Mouse (Mus musculus): Measurements from ENCODE around the gene Jun. TPM values are rescaled to one million over a fixed set of nuclear protein-coding genes. Genes with fewer than 3 reads are reported as not detected.

Gene Jun
- polyA plus RNA-seq, 1 experiment from 2014 or later: 72.2 TPM

DNA sequence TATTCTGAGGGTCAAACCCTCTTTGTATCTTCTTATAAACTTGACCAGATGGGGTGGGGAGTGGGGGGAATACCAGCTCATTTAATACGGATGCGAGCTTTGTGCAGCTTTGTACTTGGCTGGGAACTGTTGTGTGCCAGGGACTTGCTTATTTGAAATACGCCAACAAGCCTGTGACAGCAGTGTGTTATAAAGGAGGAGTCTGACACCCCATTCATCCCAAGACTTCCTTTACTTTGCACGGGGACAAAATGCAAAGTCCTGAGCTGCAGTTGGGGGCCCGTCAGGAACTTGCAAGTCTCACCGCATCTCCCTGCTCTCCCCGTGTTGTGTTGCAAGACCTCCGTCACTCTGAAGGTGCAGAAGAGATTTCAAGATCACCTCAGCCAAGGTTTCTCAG lies 26.6 kb upstream of the Jun start:
- WGBS: 28% methylated on average over 8 of the region's 8 CpGs
- peak; percentile 49 for ATAC-seq
- Histone ChIP-seq H3K9ac (replicated peaks; ENCODE audit: low read depth, low read length) (no peak overlapping the region), H3K9me3 (ENCODE audit: control insufficient read depth, low read length) (no peaks in the 10 kb centered on the region), H3K27me3 (replicated peaks; ENCODE audit: control insufficient read depth, insufficient read depth, low read length) (no peaks in the 10 kb centered on the region), H3K27ac (ENCODE audit: low read length) (no peak overlapping the region), H3K36me3 (ENCODE audit: control insufficient read depth, insufficient read depth) (no peaks in the 10 kb centered on the region), H3K4me2 (ENCODE audit: low read length) (no peak overlapping the region), H3K4me1 (replicated peaks; ENCODE audit: control insufficient read depth, insufficient read depth, low read length) (peaks cover 20% of the 10 kb centered on the region), H3K4me3 (replicated peaks; ENCODE audit: low read length) (no peak overlapping the region)

DNA sequence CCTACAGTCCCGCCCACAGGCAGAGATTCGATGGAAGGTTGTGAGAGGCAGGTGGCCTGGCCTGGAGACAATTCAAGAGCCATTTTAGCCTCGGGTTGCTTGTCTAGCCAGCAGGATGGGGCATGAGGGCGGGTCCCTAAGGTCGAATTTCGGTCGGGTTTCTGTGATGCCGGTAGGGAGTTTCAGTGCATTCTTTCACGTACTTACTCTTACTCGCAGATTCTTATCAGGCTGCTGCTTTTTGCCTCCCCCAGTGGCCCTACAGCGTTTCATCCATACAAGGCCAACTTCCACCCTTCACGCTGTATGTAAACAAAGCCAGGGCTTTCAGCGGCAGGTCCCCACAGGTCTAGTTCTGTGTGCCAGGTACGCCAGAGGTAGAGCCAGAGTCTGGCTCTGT lies 24.3 kb upstream of the Jun start:
- Histone ChIP-seq H3K4me2 (ENCODE audit: low read length) (no peak overlapping the region), H3K36me3 (ENCODE audit: control insufficient read depth, insufficient read depth) (no peaks in the 10 kb centered on the region), H3K27me3 (replicated peaks; ENCODE audit: control insufficient read depth, insufficient read depth, low read length) (no peaks in the 10 kb centered on the region), H3K9me3 (ENCODE audit: control insufficient read depth, low read length) (no peaks in the 10 kb centered on the region), H3K9ac (replicated peaks; ENCODE audit: low read depth, low read length) (no peak overlapping the region), H3K4me1 (replicated peaks; ENCODE audit: control insufficient read depth, insufficient read depth, low read length) (peaks cover 8% of the 10 kb centered on the region), H3K27ac (ENCODE audit: low read length) (no peak overlapping the region), H3K4me3 (replicated peaks; ENCODE audit: low read length) (no peak overlapping the region)
- 74% methylated on average over 14 of the region's 14 CpGs for WGBS
- ATAC-seq: no peak

DNA sequence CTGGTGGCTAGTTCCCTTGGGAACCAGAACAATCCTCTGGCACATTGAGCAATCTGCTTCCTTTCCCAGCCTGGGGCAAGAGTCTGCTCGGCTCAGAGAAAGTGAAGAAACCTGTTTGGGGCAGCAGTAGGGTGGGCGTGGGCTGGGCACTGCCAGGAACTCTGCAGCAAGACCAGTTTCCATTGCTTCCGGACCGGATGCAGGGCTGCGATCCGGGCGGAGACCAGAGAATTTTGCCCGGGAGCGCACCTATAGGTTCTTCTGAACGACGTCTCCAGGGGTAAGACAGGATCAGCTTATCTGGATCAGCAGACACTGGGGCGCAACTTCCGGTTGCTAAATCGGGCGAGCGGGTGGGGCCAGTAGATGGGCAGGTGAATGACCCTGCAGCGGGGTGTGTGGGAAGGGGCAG lies 23.6 kb upstream of the Jun start:
- 89% methylated on average over 17 of the region's 17 CpGs for WGBS
- Histone ChIP-seq H3K4me3 (replicated peaks; ENCODE audit: low read length) (no peak overlapping the region), H3K4me2 (ENCODE audit: low read length) (no peak overlapping the region), H3K9me3 (ENCODE audit: control insufficient read depth, low read length) (no peaks in the 10 kb centered on the region), H3K27me3 (replicated peaks; ENCODE audit: control insufficient read depth, insufficient read depth, low read length) (no peaks in the 10 kb centered on the region), H3K9ac (replicated peaks; ENCODE audit: low read depth, low read length) (no peak overlapping the region), H3K36me3 (ENCODE audit: control insufficient read depth, insufficient read depth) (no peaks in the 10 kb centered on the region), H3K27ac (ENCODE audit: low read length) (no peak overlapping the region), H3K4me1 (replicated peaks; ENCODE audit: control insufficient read depth, insufficient read depth, low read length) (peaks cover 8% of the 10 kb centered on the region)
- ATAC-seq: no peak

DNA sequence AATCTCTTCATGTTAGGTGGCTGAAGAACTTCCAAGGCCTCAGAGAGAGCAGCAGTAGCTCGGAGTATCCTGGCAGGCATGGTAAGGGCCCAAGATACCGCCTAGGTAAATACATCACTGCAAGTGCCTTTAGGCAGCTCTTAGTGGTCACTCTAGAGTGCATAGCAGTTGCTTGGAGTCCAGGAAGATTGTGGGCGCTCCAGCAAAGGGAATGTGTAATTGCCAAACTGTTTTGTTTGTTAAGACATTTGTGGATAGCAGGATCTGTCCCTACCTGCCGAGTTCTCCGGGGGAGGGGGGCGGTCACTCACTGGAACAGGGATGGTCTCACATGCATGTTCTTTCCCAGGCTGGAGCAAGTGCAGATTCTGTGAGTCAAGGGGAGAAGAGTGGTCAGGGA lies 22.3 kb upstream of the Jun start:
- Histone ChIP-seq H3K27me3 (replicated peaks; ENCODE audit: control insufficient read depth, insufficient read depth, low read length) (no peaks in the 10 kb centered on the region), H3K9me3 (ENCODE audit: control insufficient read depth, low read length) (no peaks in the 10 kb centered on the region), H3K27ac (ENCODE audit: low read length) (no peak overlapping the region), H3K4me2 (ENCODE audit: low read length) (no peak overlapping the region), H3K36me3 (ENCODE audit: control insufficient read depth, insufficient read depth) (no peaks in the 10 kb centered on the region), H3K4me1 (replicated peaks; ENCODE audit: control insufficient read depth, insufficient read depth, low read length) (peaks cover 8% of the 10 kb centered on the region), H3K4me3 (replicated peaks; ENCODE audit: low read length) (no peak overlapping the region), H3K9ac (replicated peaks; ENCODE audit: low read depth, low read length) (no peak overlapping the region)
- whole genome bisulfite sequencing: 98% methylated on average over 6 of the region's 6 CpGs
- no peak for ATAC-seq

DNA sequence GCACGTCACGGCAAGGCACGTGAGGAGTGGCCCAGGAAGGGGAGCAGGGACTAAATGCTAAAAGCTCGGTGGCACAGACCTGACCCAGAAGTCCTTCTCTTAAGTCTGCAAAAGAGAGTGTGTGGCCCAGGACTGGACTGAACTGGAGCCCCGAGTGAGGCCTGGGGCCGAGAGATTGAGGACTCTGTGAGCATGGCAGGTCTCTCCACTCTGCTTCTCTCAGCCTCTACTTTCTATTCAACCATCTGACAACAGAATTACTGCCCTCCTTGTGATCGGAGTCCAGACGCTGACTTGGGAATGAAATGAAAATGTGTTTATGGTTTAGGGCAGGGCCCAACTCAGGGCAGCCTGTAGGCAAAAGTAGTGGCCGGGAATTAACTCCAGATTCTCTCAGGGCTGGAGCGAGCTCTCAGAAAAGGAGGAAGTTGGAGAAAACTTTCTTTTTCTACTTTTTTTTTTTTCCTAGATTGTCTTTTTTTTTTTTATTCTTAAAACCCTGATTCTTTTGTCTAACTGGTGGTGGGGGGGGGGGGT lies 21.3 kb upstream of the Jun start:
- Histone ChIP-seq H3K27ac (ENCODE audit: low read length) (no peak overlapping the region), H3K4me2 (ENCODE audit: low read length) (no peak overlapping the region), H3K4me3 (replicated peaks; ENCODE audit: low read length) (no peak overlapping the region), H3K36me3 (ENCODE audit: control insufficient read depth, insufficient read depth) (no peaks in the 10 kb centered on the region), H3K4me1 (replicated peaks; ENCODE audit: control insufficient read depth, insufficient read depth, low read length) (no peaks in the 10 kb centered on the region), H3K9me3 (ENCODE audit: control insufficient read depth, low read length) (no peaks in the 10 kb centered on the region), H3K9ac (replicated peaks; ENCODE audit: low read depth, low read length) (no peak overlapping the region), H3K27me3 (replicated peaks; ENCODE audit: control insufficient read depth, insufficient read depth, low read length) (no peaks in the 10 kb centered on the region)
- ATAC-seq: no peak
- WGBS: 68% methylated on average over 10 of the region's 10 CpGs

DNA sequence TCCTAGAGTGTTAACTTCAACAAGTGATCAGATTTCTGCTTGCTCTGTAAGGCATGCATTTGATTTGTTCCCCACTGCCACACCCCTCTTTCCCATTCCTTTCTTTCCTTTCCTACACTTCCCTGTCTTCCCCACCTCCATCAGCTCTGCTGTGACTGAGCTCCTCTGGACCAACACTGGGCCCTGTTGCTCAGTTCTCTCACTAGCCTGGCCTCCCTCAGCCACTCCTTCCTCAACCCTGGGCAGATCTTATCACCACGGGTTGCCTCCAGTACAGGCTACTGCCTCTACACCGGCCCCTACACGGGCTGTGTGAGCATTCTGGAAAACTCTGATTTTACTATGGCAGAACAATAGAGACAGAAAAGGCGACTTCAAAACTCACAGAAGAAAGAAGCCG lies 18.4 kb upstream of the Jun start:
- H3K9ac ChIP-seq (replicated peaks; ENCODE audit: low read depth, low read length): no peak overlapping the region
- no peak overlapping the region for H3K27ac ChIP-seq (ENCODE audit: low read length)
- no peaks in the 10 kb centered on the region for H3K9me3 ChIP-seq (ENCODE audit: control insufficient read depth, low read length)
- 84% methylated on average over 5 of the region's 5 CpGs for WGBS
- no peak overlapping the region for H3K4me3 ChIP-seq (replicated peaks; ENCODE audit: low read length)
- no peak for ATAC-seq
- H3K4me1 ChIP-seq (replicated peaks; ENCODE audit: control insufficient read depth, insufficient read depth, low read length): no peaks in the 10 kb centered on the region
- no peak overlapping the region for H3K4me2 ChIP-seq (ENCODE audit: low read length)
- no peaks in the 10 kb centered on the region for H3K36me3 ChIP-seq (ENCODE audit: control insufficient read depth, insufficient read depth)
- H3K27me3 ChIP-seq (replicated peaks; ENCODE audit: control insufficient read depth, insufficient read depth, low read length): no peaks in the 10 kb centered on the region

DNA sequence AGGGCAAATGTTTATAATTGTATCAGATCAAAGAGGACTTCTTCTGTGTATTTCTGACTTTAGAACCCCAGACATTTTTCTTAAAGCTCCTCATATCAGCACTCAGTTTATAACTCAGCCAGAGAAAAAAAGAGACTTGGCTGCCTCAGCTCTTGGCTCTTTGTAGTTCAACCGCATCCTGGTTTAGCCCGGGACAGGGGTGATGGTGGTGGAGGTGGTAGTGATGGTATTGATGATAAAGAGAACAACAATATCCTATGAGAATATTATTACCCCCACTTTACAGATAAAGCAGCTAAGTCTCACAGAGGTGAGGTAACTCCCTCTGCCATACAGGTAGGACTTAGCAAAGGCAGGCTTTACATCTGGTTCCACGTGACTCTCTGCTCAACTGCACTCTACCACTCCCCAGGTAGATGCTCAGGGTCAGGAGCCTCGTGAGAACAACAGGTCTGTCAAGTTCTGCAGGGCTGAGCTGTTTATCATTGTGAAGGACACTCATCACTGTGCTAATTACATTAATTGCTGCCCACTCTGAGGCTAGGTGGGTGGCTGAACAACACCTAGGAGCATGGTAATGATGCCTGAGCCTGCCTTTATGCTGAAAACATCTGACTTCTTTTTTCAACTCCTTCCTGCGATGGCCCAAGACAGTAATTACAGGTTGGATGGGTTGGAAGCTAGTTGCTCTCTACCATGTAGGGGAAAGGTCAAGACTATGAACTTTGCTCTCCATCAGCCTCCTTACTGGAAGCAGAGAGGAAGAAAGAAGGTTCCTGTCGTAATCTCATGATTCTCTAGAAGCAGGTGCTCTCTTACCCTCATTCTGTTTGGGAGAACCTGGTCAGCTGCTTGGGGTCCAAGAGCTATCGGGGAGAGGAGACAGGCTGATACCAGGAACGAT lies 16.3 kb upstream of the Jun start:
- Histone ChIP-seq H3K36me3 (ENCODE audit: control insufficient read depth, insufficient read depth) (no peaks in the 10 kb centered on the region), H3K4me1 (replicated peaks; ENCODE audit: control insufficient read depth, insufficient read depth, low read length) (no peaks in the 10 kb centered on the region), H3K9me3 (ENCODE audit: control insufficient read depth, low read length) (no peaks in the 10 kb centered on the region), H3K4me3 (replicated peaks; ENCODE audit: low read length) (no peak overlapping the region), H3K27me3 (replicated peaks; ENCODE audit: control insufficient read depth, insufficient read depth, low read length) (no peaks in the 10 kb centered on the region), H3K27ac (ENCODE audit: low read length) (no peak overlapping the region), H3K9ac (replicated peaks; ENCODE audit: low read depth, low read length) (no peak overlapping the region), H3K4me2 (ENCODE audit: low read length) (no peak overlapping the region)
- no peak for ATAC-seq
- WGBS: 85% methylated on average over 8 of the region's 8 CpGs

DNA sequence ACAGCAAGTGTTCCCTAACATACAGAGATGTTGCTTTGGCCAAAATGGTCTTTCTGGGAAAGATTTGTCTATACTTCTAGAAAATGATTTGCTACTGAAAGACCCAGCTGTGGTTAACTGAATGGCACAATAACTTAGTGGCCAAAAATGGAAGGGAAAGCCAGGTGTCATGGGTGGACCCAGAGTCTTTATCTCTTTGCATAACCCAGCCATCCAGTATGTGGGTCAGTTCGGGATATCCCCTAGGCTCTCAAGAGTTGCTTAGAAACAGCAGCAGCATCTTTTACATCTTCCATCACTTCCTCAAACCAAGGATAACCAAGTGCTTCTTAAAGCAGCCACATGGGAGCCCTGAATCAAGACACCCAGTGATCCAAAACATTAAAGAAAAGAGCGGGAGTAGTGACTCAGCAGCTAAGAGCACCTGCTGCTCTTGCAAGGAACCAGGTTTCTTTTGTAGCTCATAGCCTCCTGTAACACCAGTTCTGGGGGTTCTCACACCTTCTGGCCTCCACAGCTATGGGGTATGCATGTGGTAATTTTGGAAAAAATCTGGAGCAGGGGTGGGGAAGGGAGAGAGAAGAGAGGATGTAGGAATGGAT lies 11.7 kb upstream of the Jun start:
- ATAC-seq: no peak
- Histone ChIP-seq H3K27me3 (replicated peaks; ENCODE audit: control insufficient read depth, insufficient read depth, low read length) (no peaks in the 10 kb centered on the region), H3K9me3 (ENCODE audit: control insufficient read depth, low read length) (no peaks in the 10 kb centered on the region), H3K9ac (replicated peaks; ENCODE audit: low read depth, low read length) (no peak overlapping the region), H3K36me3 (ENCODE audit: control insufficient read depth, insufficient read depth) (no peaks in the 10 kb centered on the region), H3K27ac (ENCODE audit: low read length) (no peak overlapping the region), H3K4me3 (replicated peaks; ENCODE audit: low read length) (no peak overlapping the region), H3K4me2 (ENCODE audit: low read length) (no peak overlapping the region), H3K4me1 (replicated peaks; ENCODE audit: control insufficient read depth, insufficient read depth, low read length) (no peaks in the 10 kb centered on the region; the same call in 1 of the 2 replicates)
- 99% methylated on average over 2 of the region's 2 CpGs for WGBS

DNA sequence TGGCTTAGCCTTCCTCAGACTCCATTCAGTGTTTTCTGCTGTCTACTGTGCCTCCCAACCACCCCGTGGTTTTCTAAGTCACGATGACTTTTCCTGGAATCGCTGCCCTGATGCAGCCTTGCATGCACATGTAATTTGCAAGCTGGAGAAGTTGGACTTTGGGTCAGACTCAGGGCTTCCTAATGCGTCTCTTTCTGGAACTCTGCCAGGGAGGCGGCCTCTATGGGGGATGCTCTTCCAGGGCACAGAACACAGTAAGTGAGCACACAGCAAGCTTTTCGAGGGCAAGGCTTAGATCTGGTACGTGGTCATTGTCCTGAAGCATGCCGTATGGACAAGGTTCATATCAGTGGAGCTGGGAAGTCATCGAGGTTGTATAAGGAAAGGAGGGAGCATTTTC lies 10.9 kb upstream of the Jun start:
- Histone ChIP-seq H3K27me3 (replicated peaks; ENCODE audit: control insufficient read depth, insufficient read depth, low read length) (no peaks in the 10 kb centered on the region), H3K4me2 (ENCODE audit: low read length) (no peak overlapping the region), H3K36me3 (ENCODE audit: control insufficient read depth, insufficient read depth) (no peaks in the 10 kb centered on the region), H3K4me1 (replicated peaks; ENCODE audit: control insufficient read depth, insufficient read depth, low read length) (no peaks in the 10 kb centered on the region; the same call in 1 of the 2 replicates), H3K9ac (replicated peaks; ENCODE audit: low read depth, low read length) (no peak overlapping the region), H3K4me3 (replicated peaks; ENCODE audit: low read length) (no peak overlapping the region), H3K9me3 (ENCODE audit: control insufficient read depth, low read length) (no peaks in the 10 kb centered on the region), H3K27ac (ENCODE audit: low read length) (no peak overlapping the region)
- ATAC-seq: no peak
- 63% methylated on average over 9 of the region's 9 CpGs for WGBS

All from forebrain, embryonic 16.5 days (tissue).